Mouse (Mus musculus) cerebellum, adult (tissue): ENCODE data around the gene Spata31d1a.
"Not testable (repeated sequence)": the region's sequence is repeated elsewhere in the genome, so short reads cannot be mapped to it uniquely, and the experiment has no call there.

Source experiments
- ATAC-seq: cut with Nextera tagmentation; 2 replicates; pipeline ENCODE4 v1.9.2; 2017; ENCODE audit warnings: mild to moderate bottlenecking, moderate library complexity, mixed read lengths; ENCODE audit not compliant: insufficient number of reproducible peaks, low FRiP score, low TSS enrichment

The Spata31d1a gene

GRCm38 (mm10) chr13:59710230-59710629, at the start of gene Spata31d1a:
TSS of gene Spata31d1a (minus strand) at chr13:59710330.
- no peak for ATAC-seq

- ATAC-seq: no peak
Observed at GRCm38 (mm10) chr13:59756906-59757305, 46.8 kb upstream of the Spata31d1a start.

GRCm38 (mm10) chr13:59750310-59750709, 40.2 kb upstream of the Spata31d1a start:
- ATAC-seq: no peak

DNA sequence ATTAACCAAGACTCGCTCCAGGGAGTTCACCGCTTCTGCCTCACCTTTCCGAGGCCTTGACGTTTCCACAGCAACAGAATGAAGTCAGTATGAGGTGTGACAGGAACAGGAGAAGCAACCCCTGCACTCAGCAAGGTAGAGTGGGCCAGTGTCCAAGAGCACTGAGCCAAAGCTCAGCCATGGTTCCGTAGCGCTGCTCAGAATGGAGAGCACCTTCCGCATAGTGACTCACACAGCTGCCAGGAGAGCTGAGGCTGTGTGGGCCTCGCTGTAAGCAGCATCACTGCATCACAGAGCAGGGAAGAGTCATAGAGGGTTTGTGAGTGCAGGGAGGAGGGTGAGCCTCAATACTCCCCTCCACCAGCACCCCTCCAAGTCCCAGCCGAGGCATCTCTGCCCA, 36.6 kb upstream of the Spata31d1a start, which contains the start of gene 1700014D04Rik:
TSS of gene 1700014D04Rik (minus strand) at position 42 of the 400 bp plus-strand sequence.
- ATAC-seq: no peak

- ATAC-seq: no peak
Observed at GRCm38 (mm10) chr13:59746164-59746563, 36.0 kb upstream of the Spata31d1a start.

GRCm38 (mm10) chr13:59745462-59745861, 35.3 kb upstream of the Spata31d1a start:
- ATAC-seq: no peak

DNA sequence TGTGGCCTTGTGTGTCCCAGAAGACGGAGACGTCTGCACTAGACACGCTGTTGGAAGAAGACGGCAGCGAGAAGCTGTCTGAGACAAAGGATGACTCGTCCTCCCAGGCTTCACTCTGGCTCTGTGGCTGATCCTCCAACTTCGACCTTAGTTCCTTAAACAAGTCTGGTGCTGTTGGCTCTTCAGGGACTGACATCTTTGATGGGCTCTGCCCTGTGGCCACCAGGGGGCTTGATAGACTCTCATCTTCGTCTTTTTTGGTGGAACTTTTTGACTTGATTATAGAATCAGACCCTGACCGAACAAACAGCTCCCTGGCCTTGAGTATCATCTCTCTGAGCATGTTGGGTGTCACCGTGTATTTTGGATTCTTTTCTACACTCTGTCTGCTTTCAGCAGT, 31.6 kb upstream of the Spata31d1a start:
- no peak for ATAC-seq

DNA sequence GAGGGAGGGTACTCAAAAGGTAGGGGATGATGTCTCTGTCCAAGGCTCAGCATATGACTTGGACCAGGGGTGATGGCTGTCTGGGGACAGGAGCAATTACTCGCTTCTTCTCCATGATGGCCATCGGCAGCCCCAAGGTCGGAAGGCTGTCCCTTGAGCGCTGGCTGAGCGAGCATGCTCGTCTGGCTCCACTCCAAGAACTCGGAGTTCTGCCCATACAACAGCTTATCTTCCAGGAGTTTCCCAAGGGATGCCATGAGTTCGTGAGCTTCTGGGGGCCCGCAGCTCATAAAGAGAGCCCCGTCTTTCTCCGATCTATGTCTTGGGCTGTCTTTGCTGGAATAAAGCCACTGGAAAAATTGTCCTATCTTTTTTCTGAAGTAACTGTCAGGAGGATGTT, 31.0 kb upstream of the Spata31d1a start:
- no peak for ATAC-seq

- ATAC-seq: no peak
Observed at GRCm38 (mm10) chr13:59739397-59739796, 29.3 kb upstream of the Spata31d1a start.

DNA sequence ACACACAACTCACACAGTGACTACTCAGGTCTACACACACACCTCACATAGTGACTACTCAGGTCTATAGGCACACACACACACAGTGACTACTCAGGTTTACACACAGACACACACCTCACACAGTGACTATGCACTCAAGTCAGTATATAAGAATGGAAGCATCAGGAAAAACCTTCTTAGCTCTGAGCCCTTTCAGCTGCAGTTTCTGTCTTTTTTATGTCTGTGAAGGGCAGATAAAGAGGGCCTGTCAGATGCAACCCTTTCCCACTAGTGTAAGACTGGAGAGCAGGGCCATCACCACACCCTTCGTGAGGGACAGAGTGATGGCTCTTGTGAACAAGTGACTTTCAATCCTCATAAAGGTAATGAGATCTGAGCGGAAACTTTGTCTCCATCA, 28.3 kb upstream of the Spata31d1a start:
- no peak for ATAC-seq

- ATAC-seq: no peak
Observed at GRCm38 (mm10) chr13:59735190-59735589, 25.1 kb upstream of the Spata31d1a start.

- not testable (repeated sequence) for ATAC-seq
Observed at GRCm38 (mm10) chr13:59734347-59734746, 24.2 kb upstream of the Spata31d1a start.

GRCm38 (mm10) chr13:59733936-59734335, 23.8 kb upstream of the Spata31d1a start:
- ATAC-seq: no peak

- no peak for ATAC-seq
Observed at GRCm38 (mm10) chr13:59731652-59732051, 21.5 kb upstream of the Spata31d1a start, which contains the start of gene Spata31d1d. TSS of gene Spata31d1d (minus strand) at chr13:59731752.

- ATAC-seq: peak; percentile 88
Observed at GRCm38 (mm10) chr13:59728378-59729093, 18.4 kb upstream of the Spata31d1a start.

DNA sequence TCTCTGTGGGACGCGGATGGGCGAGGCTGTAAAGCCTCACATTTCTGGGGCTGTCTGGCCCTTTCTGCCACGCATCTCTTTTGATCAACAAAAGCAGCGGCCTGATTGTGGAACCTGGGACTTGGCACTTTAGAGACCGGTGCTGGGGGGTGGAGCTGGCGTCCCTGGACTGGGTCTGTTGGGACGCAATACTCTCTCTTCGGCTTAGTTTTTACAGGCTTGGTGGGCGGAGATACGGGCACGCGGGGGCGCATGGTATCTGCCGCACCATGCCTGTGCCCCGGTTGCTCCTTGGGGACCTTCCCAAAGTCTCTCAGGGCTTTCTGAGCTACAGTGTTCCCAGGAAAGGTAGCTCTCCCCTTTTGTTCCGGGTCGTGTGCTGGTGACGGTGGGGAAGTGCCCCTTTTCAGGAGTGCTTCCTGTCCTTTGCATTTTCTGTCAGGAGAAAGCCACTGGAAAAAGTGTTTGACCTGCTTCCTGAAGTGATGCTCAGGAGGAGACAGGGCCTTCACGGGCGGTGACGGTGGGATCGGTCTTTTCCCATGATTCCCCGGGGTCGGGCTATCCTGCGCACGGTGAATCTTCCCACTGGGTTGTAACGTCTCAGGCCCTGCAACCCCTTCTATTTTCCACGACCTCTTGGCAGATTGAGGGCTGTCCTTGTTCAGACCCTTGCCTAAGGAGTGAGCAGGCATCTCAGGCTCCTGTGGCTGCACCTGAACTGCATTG, 16.2 kb upstream of the Spata31d1a start:
- ATAC-seq: no peak

GRCm38 (mm10) chr13:59722089-59722488, 12.0 kb upstream of the Spata31d1a start:
- not testable (repeated sequence) for ATAC-seq

DNA sequence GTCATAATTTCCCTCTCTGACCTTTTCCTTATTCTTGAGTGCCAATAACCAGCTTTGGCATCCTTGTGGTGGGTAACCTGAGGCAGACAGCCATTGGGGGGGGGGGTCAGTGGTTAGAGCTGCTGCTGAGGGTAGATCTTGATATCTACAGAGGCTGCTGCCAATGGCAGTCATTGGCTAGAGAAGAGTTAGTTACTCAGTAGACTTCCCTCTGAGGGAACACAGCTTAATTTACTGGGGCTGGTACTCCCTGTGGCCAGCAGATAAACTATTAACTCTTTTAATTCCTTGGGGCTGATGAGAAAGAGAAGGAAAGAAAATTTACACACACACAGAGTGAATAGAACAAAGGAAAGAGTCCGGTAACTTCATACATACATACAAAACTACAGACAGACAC, 9.3 kb upstream of the Spata31d1a start:
- ATAC-seq: no peak

DNA sequence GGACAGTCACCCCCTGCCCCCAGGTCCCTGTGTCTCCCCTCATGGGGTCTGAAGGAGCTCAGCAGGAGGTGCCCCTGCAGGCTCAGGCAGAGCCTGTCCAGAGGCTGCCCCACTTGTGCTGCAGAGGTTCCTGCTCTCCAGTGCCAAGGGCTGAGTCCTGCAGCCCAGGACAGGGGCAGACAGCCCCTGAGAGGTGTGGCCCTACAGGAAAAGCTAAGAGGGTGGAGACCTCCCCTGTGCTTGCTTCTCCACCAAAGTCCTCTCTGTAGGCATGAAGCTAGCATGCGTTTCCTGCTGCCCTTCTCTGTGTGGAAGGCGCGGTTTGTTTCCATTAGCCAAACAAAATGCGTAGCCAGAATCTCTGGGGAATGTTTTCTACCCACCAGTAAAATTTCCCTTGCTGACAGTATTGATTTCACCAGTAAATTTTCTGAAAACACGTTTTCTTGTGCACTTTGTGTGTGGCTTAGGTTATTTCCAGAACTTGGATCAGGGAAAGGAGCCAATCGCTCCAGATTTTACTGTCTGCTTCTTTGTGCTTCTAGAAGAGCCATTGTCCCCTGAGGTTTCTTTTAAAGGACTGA, 8.8 kb upstream of the Spata31d1a start:
- not testable (repeated sequence) for ATAC-seq

DNA sequence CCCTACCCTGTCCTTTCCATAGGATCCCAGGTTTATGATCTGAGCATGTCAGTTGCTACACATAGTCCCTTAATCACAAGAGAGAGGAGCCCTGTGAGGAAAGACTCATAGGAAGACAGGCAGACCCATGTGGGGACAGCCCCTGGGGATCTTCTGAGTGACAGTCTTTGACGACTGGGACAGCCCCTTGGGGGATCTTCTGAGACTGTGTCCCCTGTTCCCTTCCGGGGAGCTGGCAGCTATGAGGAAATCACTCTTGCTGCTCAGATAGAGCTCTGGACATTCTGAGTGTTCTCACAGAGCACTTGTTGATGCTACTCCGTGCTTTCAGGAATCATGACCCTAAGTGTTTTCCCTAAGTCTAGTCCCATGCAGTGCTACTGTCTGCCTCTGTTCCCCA, 3.6 kb upstream of the Spata31d1a start:
- ATAC-seq: no peak

- ATAC-seq: not testable (repeated sequence)
Observed at GRCm38 (mm10) chr13:59711984-59712383, 1.9 kb upstream of the Spata31d1a start, which contains the start of gene Spata31d1b. TSS of gene Spata31d1b (plus strand) at chr13:59712284.
